Mouse (Mus musculus) brain, embryonic 14.5 days (tissue): ENCODE measurements around the gene Psmd5.

ENCODE experiments used
- CTCF ChIP-seq: fragments of 200-500 bp; IDR thresholded peaks from 2 replicates; pipeline ENCODE4 v1.5.1; 2012; ENCODE audit warnings: inconsistent platforms, mild to moderate bottlenecking, moderate library complexity, borderline replicate concordance; ENCODE audit not compliant: insufficient read depth, insufficient read length; ENCODE audit errors: extremely low read depth
- POLR2A ChIP-seq: fragments of 200-500 bp; IDR thresholded peaks from 2 replicates; pipeline ENCODE4 v1.6.1; 2012; ENCODE audit warnings: mild to moderate bottlenecking, inconsistent platforms, borderline replicate concordance; ENCODE audit not compliant: poor library complexity, insufficient read depth, insufficient read length, severe bottlenecking; ENCODE audit errors: extremely low read depth

DNA sequence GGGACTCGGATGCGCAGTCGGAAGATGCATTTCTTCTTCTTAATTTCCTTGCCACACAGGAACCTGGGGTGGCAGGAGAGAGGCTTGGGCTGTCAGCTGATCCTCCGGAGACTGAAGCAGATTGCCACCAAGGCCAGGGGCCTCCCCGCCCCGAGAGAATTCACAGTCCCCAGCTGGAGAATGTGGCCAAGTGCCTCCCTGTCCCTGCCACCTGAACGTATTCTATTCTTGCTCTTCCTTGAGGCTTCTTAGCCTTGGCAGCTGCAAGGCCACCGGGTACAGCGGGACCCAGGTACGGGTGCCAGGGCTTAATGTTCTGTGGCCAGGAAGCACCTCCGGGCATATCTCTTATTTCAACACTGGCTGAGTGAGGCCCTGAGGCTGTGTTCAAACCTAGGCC is 24.9 kb upstream of the Psmd5 start:
- TF ChIP-seq CTCF (no peak), POLR2A (no peak)
